Mouse (Mus musculus): ENCODE measurements around the gene Baiap2. TPM values are rescaled to one million over a fixed set of nuclear protein-coding genes. Genes with fewer than 3 reads are reported as not detected.

Baiap2 gene
- polyA plus RNA-seq (2015; fragmentation: Nextera tagmentation; extraction: Ambion mirVana): 20.8 and 21.3 TPM in 2 replicates

- peak within 1 kb of the TSS; percentile 81 for H3K9ac ChIP-seq (replicated peaks)
- H3K4me3 ChIP-seq (ENCODE audit: low read depth, low read length): peak within 1 kb of the TSS; percentile 73
- H3K36me3 ChIP-seq (replicated peaks; ENCODE audit: insufficient read depth, low read length): no peaks in the 10 kb centered on the region
- H3K27me3 ChIP-seq (ENCODE audit: insufficient read depth, low read length): peaks cover 9% of the 10 kb centered on the region
- ATAC-seq (peak; percentile 86), DNase-seq (peak; percentile 98)
- peaks cover 49% of the 10 kb centered on the region for H3K4me1 ChIP-seq (ENCODE audit: insufficient read depth)
- H3K9me3 ChIP-seq (ENCODE audit: low read length): no peaks in the 10 kb centered on the region
- peak within 1 kb of the TSS; percentile 84 for H3K4me2 ChIP-seq (ENCODE audit: low read depth, low read length)
- TF ChIP-seq EP300 (IDR thresholded peaks at IDR 0.05; ENCODE audit: low read depth): no peak
- no peak; the same call in 1 of the 2 replicates for TF ChIP-seq CTCF (IDR thresholded peaks at IDR 0.05; ENCODE audit: low read depth)
- under 1% methylated on average over 51 of the region's 79 CpGs for WGBS (ENCODE audit: insufficient replicate concordance)
- H3K27ac ChIP-seq (ENCODE audit: low read depth): peak within 1 kb of the TSS; percentile 86
Observed at GRCm38 (mm10) chr11:119942727-119943427, at the start of gene Baiap2. Gene Baiap2 (plus strand): TSS chr11:119942763.

GRCm38 (mm10) chr11:119893667-119894236, 48.8 kb upstream of the Baiap2 start:
- no peaks in the 10 kb centered on the region for H3K27me3 ChIP-seq (ENCODE audit: insufficient read depth, low read length)
- WGBS (ENCODE audit: insufficient replicate concordance): 67% methylated on average over 10 of the region's 10 CpGs

GRCm38 (mm10) chr11:119894634-119895033, 47.9 kb upstream of the Baiap2 start:
- WGBS (ENCODE audit: insufficient replicate concordance): 41% methylated on average over 6 of the region's 6 CpGs
- peak; percentile 36; the same call in 1 of the 2 replicates for ATAC-seq
- no peaks in the 10 kb centered on the region for H3K4me1 ChIP-seq (ENCODE audit: insufficient read depth)

More at GRCm38 (mm10) chr11:119893667-119894236, 48.8 kb upstream of the Baiap2 start:
- Histone ChIP-seq H3K4me3 (ENCODE audit: low read depth, low read length) (no peak overlapping the region), H3K27ac (ENCODE audit: low read depth) (no peak overlapping the region), H3K4me2 (ENCODE audit: low read depth, low read length) (no peak overlapping the region), H3K9ac (replicated peaks) (no peak overlapping the region), H3K4me1 (ENCODE audit: insufficient read depth) (no peaks in the 10 kb centered on the region), H3K36me3 (replicated peaks; ENCODE audit: insufficient read depth, low read length) (peaks cover 34% of the 10 kb centered on the region), H3K9me3 (ENCODE audit: low read length) (no peaks in the 10 kb centered on the region)
- DNase-seq: no peak
- no peak for ATAC-seq
- no peak for TF ChIP-seq EP300 (IDR thresholded peaks at IDR 0.05; ENCODE audit: low read depth)
- no peak for TF ChIP-seq CTCF (IDR thresholded peaks at IDR 0.05; ENCODE audit: low read depth)

GRCm38 (mm10) chr11:119897041-119897440, 45.5 kb upstream of the Baiap2 start:
- ATAC-seq (no peak), DNase-seq (no peak)
- H3K4me2 ChIP-seq (ENCODE audit: low read depth, low read length): no peak overlapping the region
- H3K27ac ChIP-seq (ENCODE audit: low read depth): no peak overlapping the region
- no peaks in the 10 kb centered on the region for H3K9me3 ChIP-seq (ENCODE audit: low read length)
- no peak overlapping the region for H3K4me3 ChIP-seq (ENCODE audit: low read depth, low read length)
- peaks cover 13% of the 10 kb centered on the region for H3K36me3 ChIP-seq (replicated peaks; ENCODE audit: insufficient read depth, low read length)
- no peaks in the 10 kb centered on the region for H3K27me3 ChIP-seq (ENCODE audit: insufficient read depth, low read length)
- no peak overlapping the region for H3K9ac ChIP-seq (replicated peaks)
- peaks cover 5% of the 10 kb centered on the region; the same call in 1 of the 2 replicates for H3K4me1 ChIP-seq (ENCODE audit: insufficient read depth)
- TF ChIP-seq EP300 (IDR thresholded peaks at IDR 0.05; ENCODE audit: low read depth) (no peak), CTCF (IDR thresholded peaks at IDR 0.05; ENCODE audit: low read depth) (no peak)
- WGBS (ENCODE audit: insufficient replicate concordance): 76% methylated on average over 9 of the region's 9 CpGs

More at GRCm38 (mm10) chr11:119894634-119895033, 47.9 kb upstream of the Baiap2 start:
- H3K4me3 ChIP-seq (ENCODE audit: low read depth, low read length): no peak overlapping the region
- H3K9me3 ChIP-seq (ENCODE audit: low read length): no peaks in the 10 kb centered on the region
- no peak overlapping the region for H3K4me2 ChIP-seq (ENCODE audit: low read depth, low read length)
- no peak for DNase-seq
- no peaks in the 10 kb centered on the region for H3K27me3 ChIP-seq (ENCODE audit: insufficient read depth, low read length)
- TF ChIP-seq EP300 (IDR thresholded peaks at IDR 0.05; ENCODE audit: low read depth) (no peak), CTCF (IDR thresholded peaks at IDR 0.05; ENCODE audit: low read depth) (no peak)
- H3K9ac ChIP-seq (replicated peaks): no peak overlapping the region
- peaks cover 28% of the 10 kb centered on the region for H3K36me3 ChIP-seq (replicated peaks; ENCODE audit: insufficient read depth, low read length)
- no peak overlapping the region for H3K27ac ChIP-seq (ENCODE audit: low read depth)

GRCm38 (mm10) chr11:119898976-119899375, 43.6 kb upstream of the Baiap2 start:
- WGBS (ENCODE audit: insufficient replicate concordance): 77% methylated on average over 11 of the region's 11 CpGs
- Histone ChIP-seq H3K36me3 (replicated peaks; ENCODE audit: insufficient read depth, low read length) (peaks cover 13% of the 10 kb centered on the region), H3K27me3 (ENCODE audit: insufficient read depth, low read length) (no peaks in the 10 kb centered on the region), H3K4me2 (ENCODE audit: low read depth, low read length) (no peak overlapping the region), H3K9ac (replicated peaks) (no peak overlapping the region), H3K27ac (ENCODE audit: low read depth) (no peak overlapping the region), H3K9me3 (ENCODE audit: low read length) (no peaks in the 10 kb centered on the region), H3K4me3 (ENCODE audit: low read depth, low read length) (no peak overlapping the region), H3K4me1 (ENCODE audit: insufficient read depth) (peaks cover 5% of the 10 kb centered on the region; the same call in 1 of the 2 replicates)
- no peak for DNase-seq
- TF ChIP-seq CTCF (IDR thresholded peaks at IDR 0.05; ENCODE audit: low read depth) (no peak), EP300 (IDR thresholded peaks at IDR 0.05; ENCODE audit: low read depth) (no peak)
- no peak for ATAC-seq

GRCm38 (mm10) chr11:119901174-119901573, 41.4 kb upstream of the Baiap2 start:
- Histone ChIP-seq H3K4me1 (ENCODE audit: insufficient read depth) (peaks cover 5% of the 10 kb centered on the region; the same call in 1 of the 2 replicates), H3K27me3 (ENCODE audit: insufficient read depth, low read length) (0 out of 2 replicates have a peak, but pooled peaks cover 3% of the 10 kb centered on the region), H3K4me3 (ENCODE audit: low read depth, low read length) (no peak overlapping the region), H3K36me3 (replicated peaks; ENCODE audit: insufficient read depth, low read length) (peaks cover 9% of the 10 kb centered on the region), H3K4me2 (ENCODE audit: low read depth, low read length) (no peak overlapping the region), H3K27ac (ENCODE audit: low read depth) (no peak overlapping the region), H3K9me3 (ENCODE audit: low read length) (no peaks in the 10 kb centered on the region), H3K9ac (replicated peaks) (no peak overlapping the region)
- WGBS (ENCODE audit: insufficient replicate concordance): 48% methylated on average over 4 of the region's 4 CpGs
- no peak for TF ChIP-seq EP300 (IDR thresholded peaks at IDR 0.05; ENCODE audit: low read depth)
- TF ChIP-seq CTCF (IDR thresholded peaks at IDR 0.05; ENCODE audit: low read depth): no peak
- no peak for ATAC-seq
- DNase-seq: no peak

All from liver, postnatal 0 days (tissue).